ENCODE assay signal across 21 mouse cellular contexts in the genomic region with DNA sequence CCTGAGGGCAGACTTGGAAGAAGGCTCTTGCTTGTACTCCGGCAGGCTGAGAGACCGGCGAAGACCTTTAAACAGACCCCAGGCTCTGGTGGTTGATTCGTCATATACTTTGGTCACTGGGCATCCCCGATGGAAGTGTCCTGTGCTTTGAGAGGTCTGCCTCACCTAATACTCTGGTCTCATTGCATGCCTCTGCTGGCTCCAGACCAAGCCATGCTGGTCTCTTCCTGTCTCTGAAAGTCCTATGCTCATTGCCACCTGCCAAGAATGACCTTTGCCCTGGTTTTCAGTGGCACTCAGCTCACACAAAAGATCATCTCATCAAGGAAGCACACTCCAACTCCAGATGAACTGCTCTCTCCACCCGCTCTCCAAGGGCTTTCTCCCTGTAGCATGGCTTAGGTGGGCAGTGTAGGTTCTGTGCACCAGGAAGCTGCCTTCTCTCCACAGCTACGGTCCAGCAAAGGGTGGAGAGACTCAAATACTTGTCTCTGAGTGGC.
"Had no signal": no experiment of that assay in that cellular context is flagged by ENCODE, and none has a peak within 500 bp of the region (broad histone marks: within the 10 kb centered on the region; RNA-seq: fewer than 3 reads in every experiment).

No protein-coding gene starts in this region.

- H3K9ac ChIP-seq: limb, embryonic 13.5 days; liver, embryonic 12.5 days; liver, embryonic 15.5 days; lung, embryonic 15.5 days; neural tube, embryonic 12.5 days; neural tube, embryonic 15.5 days had no signal

- H3K36me3 ChIP-seq: limb, embryonic 10.5 days; limb, embryonic 13.5 days; liver, embryonic 12.5 days; liver, embryonic 15.5 days; lung, embryonic 15.5 days; midbrain, embryonic 10.5 days; neural tube, embryonic 12.5 days; neural tube, embryonic 15.5 days had no signal

- H3K4me1 ChIP-seq: limb, embryonic 13.5 days; liver, embryonic 12.5 days; liver, embryonic 15.5 days; lung, embryonic 15.5 days; megakaryocyte, embryonic 14.5 days; neural tube, embryonic 15.5 days had no signal

- H3K4me3 ChIP-seq: layer of hippocampus, adult 2 months; left cerebral cortex, adult 2 months; limb, embryonic 10.5 days; limb, embryonic 13.5 days; liver, embryonic 12.5 days; liver, embryonic 15.5 days; lung, embryonic 15.5 days; megakaryocyte, embryonic 14.5 days; midbrain, embryonic 10.5 days; neural tube, embryonic 12.5 days; neural tube, embryonic 15.5 days had no signal

- ATAC-seq: liver, embryonic 12.5 days had no signal

- H3K27me3 ChIP-seq: limb, embryonic 13.5 days; liver, embryonic 12.5 days; liver, embryonic 15.5 days; lung, embryonic 15.5 days; megakaryocyte, embryonic 14.5 days had no signal

- H3K4me2 ChIP-seq: limb, embryonic 13.5 days; liver, embryonic 12.5 days; liver, embryonic 15.5 days; lung, embryonic 15.5 days; neural tube, embryonic 12.5 days; neural tube, embryonic 15.5 days had no signal

- H3K9me3 ChIP-seq: limb, embryonic 10.5 days; limb, embryonic 13.5 days; liver, embryonic 12.5 days; liver, embryonic 15.5 days; lung, embryonic 15.5 days; megakaryocyte, embryonic 14.5 days; midbrain, embryonic 10.5 days; neural tube, embryonic 12.5 days; neural tube, embryonic 15.5 days had no signal

- DNase-seq: kidney, adult 9 months; kidney, postnatal 25 days; layer of hippocampus, postnatal 36 days; liver; lung, adult 18-20 months; lung, postnatal 10 days; lung, postnatal 36 days; midbrain, embryonic 14.5 days; thymus, adult 18-20 months; thymus, postnatal 36 days had no signal

- H3K27ac ChIP-seq: layer of hippocampus, adult 2 months; left cerebral cortex, adult 2 months; limb, embryonic 10.5 days; limb, embryonic 13.5 days; liver, embryonic 12.5 days; liver, embryonic 15.5 days; lung, embryonic 15.5 days; midbrain, embryonic 10.5 days; neural tube, embryonic 12.5 days; neural tube, embryonic 15.5 days had no signal
